Mouse (Mus musculus) forelimb bud, embryonic 11.5 days (tissue): ENCODE results near the gene Pofut1.
A peak's percentile ranks its signal among the peaks of the same experiment; 100 is the strongest.
"Not testable (repeated sequence)": the region's sequence is repeated elsewhere in the genome, so short reads cannot be mapped to it uniquely, and the experiment has no call there.

Experiments
- DNase-seq: peaks from one replicate; pipeline ENCODE4 v3.0.0-alpha.2; 2012; ENCODE audit warnings: low read depth, low spot score

Pofut1 gene

DNA sequence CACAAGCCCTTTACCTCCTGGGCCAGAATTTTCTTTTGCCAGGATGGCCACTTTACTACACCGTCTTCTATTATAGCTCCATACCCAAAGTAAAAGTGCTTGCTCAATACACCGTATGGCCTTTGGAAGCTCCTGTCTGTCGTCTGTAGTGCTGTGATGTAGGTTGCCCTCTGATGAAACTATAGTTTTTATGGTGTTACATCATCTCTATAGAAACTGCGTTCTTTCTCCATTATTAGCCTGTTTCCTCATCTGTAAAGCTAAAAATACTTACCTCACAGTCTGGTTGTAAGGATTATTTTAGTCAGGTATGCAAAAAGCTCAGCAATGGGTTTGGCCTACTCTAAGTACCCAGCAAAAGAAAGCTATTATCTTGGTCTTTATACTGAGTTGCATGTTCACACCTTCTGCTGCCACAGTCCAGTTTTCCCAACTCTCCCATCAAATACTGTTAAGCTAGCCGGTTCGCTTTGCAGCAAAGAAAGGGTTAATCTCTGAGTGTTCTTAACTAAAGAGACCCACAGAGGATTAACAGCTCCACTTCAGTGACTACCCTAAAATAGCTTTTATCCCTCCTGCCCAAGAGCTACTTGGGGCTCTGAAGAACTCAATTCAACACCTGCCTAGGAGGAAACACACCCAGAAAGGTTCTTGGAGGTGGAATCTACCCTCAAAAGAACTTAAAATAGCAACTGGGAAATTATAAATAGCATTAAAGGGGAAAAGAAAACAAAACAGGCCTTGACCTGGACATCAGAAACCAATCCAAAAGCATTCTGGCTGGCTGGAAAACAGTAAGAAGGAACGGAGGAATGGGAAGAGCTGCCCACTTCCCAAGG lies 2.1 kb upstream of the Pofut1 start:
- DNase-seq = no peak

DNA sequence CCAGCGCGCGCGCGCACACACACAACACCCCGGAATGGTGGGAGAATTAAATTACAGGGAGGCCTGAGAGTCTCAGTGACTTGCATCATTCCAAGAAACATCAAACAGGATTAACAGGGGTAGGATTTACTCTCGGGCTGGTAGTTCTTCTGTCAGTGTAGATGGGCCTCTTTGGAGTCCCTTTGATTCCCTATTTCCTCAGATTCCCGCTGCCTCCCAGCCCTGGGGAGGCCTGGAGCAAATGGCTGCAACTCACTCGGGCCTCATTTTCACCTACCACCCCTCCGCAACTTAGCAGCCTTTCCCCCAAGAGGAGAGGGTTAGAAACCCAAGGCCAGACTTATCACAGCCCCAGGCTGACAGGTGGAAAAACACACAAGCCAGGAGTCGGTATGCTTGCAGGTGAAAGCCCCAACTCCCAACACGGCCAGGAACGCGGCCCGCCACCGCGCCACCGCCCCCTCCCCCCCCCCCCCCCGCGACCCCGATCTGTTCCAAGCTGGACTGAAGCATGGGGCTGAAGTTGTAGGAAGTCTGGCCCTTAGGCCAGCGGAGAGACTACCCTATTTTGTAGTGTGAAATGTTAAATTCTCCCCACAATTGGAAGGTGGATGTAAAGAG lies 1.4 kb upstream of the Pofut1 start:
- DNase-seq = peak; percentile 10

DNA sequence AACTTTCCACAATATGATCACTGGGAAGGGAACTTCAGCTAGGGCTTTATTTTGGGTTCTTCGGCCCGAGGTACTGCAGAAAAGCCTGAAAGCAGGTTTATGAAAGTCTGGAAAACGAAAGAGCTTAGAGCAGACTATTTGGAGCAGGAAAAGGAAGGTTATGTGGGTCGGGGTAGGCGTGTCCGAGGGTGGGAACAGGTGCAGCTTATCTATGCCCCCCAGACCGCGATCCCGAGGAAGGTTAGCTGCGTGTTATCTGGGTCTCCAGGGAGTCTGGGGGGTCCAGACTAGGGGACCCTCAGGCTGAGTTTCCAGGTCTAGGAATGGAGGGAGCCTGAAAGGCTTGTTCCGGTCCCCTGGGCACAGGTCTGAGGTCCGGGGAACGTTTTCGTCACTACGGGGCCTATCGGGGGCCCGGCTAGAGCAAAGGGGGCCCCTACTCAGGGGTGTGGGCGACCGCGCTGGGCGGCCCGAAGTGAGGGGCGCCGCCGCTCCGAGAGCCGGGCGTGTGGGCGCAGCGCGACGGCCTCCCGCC lies 565 bp upstream of the Pofut1 start:
- DNase-seq = peak; percentile 17

DNA sequence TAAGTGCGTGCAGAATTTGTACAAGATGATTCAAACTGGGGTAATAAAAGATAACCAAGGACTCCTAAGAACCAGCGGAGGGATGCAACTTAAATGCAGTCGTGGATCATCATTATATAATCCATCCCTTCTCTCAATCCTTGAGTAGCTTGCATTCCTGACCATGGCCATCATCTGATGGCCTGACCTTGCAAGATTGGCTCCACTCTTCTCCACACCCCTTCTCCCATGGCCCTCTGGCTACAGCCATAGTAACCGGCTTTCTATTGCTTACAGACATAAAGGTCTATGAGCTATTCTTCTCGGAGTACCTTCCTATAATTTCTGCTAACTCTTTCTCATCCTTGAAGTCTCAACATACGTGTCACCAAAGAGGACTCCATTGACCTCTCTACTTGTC lies 823 bp downstream of the Pofut1 start:
- no peak for DNase-seq

DNA sequence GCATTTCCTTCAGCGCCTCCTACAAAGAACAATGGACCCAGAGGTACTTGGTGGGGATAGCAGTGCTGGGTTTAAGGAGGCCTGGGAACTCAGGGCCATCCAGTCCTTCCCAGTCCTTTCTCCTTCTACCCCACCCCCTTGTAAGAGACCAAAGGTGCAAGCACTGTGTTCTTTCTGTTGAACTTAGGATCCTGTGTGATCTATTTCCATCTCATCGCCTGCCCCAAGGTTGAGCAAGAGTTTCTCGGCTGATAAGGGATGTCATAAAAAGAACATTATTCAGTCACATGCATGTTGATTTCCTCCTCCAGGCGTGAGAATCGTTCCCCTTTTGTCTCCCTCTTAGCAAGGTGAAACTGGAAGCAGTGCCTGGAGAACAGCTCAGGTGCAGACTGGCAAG lies 8.4 kb downstream of the Pofut1 start:
- DNase-seq = no peak

DNA sequence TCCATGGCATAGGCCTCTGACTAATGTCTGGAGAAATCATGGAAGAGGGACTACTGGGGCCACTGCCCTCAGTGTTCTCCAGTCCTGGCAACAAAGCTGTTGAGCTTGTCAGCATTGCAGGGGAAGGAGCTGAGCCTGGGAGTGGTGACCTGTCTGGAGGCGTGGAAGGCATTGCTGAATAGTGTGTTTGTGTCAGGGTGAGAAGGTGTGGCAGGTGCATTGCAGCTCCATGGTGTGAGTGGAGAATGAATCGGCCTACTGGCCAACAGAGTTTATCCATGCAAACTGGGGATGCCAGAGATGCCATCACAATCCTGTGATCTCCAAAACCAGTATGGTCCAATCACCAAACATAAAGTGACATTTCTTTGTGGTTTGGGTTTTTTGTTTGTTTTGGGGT lies 15.3 kb downstream of the Pofut1 start:
- DNase-seq = no peak

DNA sequence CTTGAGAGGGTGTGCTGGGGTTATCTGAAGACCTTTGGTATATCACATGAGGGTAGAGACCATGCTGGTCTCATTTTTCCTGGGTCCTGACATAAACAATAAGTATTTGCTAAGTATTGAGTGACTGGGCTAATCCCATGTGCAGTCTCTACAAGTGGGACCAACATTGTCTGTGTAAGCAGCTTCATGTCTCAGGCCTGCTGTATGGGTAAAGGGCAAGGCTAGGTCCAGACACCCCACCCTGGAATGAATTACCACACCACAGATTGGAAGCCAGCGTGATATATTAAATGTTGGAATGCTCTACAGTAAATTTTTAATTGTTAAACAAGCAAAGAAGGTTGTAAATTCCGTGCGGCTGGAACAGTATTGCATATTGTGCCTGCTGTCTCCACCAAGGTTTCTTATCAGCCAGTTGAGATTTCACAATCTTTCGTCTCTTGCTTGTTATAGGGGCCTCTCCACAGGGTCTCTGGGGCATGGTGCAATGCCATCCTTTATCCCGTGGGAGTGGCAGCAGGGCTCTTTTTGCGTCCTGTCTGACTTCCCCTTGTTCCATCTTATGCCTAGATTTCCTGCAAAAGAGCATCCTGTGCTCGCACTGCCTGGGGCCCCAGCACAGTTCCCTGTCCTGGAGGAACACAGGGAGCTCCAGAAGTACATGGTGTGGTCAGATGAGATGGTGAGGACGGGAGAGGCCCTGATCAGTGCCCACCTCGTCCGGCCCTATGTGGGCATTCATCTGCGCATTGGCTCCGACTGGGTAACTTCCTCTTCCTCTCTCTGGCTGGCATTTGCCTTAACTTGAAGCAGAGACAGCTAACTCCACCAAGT lies 17.9 kb downstream of the Pofut1 start:
- DNase-seq = no peak

DNA sequence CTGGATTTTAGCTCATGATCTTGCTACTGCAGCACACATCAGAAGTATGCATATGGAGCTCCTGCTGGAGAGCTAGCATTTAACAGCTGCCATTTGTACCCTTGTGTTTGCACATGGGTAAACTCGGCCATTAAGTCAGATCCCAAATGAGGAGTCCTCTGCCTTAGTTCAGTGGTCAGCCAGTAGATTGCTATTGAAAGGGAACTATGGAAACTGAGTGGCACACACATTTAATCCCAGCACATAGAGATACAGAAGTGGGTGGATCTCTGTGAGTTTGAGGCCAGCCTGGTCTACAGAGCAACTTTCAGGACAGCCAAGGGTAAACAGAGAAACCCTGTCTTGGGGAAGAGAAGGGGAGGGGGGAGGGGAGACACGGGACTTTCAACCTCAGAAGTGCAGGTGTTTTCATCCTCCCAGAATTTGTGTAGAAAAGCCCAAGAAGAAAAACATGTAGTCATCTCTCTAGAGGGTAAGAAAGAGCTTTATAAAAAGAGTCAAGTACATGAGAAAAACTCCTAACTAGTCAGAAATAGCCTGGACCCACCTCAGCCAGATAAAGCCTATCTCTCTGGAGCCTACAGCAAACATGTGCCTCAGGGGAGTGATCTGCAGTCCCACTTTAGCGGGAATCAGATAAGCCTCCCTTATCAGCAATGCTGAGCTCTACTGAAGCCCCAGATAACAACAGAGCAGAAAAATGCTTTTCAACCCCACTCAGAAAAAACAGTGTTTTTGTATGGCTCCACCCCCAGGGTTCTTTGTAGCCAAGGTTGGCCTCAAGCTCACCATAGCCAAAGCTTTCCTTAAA lies 18.7 kb downstream of the Pofut1 start:
- no peak for DNase-seq

DNA sequence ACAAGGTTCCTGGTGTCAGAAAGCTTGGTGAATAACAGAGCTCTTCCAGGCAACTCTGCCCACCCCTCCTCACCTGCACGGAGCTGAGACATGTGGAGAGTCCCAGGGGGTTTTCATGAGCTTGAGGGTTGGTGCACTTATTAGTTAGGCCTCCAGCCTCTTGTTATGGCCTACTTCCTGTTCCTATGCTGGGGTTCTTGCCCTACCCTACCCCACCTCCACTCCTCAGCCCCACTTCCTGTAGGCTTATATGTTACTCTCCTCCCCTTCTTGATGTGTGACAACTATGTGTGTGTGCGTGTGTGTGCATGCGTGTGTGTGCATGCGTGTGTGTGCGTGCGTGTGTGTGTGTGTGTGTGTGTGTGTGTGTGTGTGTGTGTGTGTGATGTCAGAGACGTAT lies 21.7 kb downstream of the Pofut1 start:
- DNase-seq = no peak

DNA sequence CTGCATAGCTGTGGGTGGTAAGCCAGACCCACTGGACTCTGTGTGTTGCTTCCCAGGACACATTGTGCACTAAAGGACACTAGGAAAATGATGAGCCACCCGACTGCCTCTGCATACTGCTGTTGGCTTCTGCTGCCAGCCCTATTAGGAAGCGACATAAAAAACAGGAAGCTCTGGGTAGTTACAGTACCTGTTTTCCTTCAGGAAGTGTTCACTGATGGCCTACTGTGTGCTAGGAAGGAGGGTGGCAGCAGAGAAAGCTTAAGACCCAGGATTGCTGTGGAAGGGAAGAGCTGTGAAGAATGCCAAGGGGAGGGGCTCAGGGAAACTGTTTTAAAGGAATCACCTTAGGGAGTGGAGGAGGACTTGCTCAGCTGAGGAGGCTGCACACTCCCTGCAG lies 26.0 kb downstream of the Pofut1 start:
- no peak for DNase-seq

DNA sequence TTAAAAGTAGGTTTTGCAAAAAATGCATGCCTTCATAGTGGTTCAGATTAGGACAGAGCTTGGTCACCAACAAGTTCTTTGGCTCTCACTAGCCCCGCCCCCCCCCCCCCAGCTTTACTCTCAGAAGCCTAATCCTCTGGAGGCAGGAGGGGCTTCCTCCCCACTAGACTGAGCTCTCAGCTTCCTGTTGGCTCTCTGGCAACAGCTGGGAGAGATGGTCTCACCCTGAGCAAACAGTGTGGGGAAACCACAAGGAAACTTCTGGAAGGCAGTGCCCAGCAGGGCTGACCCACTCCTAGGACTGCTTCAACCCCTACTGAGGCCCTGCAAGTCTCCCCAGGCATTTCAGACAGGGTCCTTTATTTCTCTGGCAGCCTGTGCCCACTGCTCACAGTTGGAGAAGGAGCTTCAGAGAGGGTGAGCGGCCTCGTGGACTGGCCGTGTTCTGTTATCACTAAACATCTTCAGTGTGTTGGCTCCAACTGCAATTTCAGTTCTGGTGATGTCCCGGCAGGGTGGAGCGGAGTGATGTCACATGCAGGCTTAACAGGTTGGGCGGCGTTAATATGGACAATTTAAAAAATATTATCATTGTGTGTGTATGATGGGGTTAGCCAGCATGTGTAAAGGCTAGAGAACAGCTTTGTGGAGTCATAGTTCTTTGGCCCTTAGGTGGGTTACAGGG lies 29.0 kb downstream of the Pofut1 start:
- not testable (repeated sequence) for DNase-seq

DNA sequence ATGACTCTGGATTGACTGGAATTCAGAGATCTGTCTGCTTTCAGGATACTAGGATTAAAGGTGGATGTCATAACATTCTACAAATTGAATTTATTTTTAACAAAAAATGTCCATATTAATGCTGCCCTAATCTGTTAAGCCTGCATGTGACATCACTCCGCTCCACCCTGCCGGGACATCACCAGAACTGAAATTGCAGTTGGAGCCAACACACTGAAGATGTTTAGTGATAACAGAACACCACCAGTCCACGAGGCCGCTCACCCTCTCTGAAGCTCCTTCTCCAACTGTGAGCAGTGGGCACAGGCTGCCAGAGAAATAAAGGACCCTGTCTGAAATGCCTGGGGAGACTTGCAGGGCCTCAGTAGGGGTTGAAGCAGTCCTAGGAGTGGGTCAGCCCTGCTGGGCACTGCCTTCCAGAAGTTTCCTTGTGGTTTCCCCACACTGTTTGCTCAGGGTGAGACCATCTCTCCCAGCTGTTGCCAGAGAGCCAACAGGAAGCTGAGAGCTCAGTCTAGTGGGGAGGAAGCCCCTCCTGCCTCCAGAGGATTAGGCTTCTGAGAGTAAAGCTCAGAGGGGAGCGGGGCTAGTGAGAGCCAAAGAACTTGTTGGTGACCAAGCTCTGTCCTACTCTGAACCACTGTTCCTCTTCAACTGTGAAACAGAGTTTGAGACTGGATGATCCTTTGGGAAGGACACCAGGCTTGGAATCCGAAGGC lies 33.0 kb downstream of the Pofut1 start:
- not testable (repeated sequence) for DNase-seq

DNA sequence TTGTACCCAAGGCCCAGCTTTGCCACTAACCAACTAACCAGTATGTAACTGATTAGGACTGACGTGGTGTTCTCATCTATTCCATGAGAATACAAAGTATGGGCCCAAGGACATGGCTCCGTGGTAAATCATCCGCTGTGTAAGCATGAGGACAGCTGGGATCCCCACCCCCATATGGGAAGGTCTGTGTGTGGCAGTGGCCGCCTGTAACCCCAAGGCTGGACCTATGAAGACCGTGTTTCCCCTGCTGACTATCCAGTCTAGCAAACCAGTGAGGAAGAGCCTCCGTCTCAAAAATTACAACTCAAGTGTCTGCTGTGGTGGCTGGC lies 33.5 kb downstream of the Pofut1 start:
- DNase-seq = no peak

DNA sequence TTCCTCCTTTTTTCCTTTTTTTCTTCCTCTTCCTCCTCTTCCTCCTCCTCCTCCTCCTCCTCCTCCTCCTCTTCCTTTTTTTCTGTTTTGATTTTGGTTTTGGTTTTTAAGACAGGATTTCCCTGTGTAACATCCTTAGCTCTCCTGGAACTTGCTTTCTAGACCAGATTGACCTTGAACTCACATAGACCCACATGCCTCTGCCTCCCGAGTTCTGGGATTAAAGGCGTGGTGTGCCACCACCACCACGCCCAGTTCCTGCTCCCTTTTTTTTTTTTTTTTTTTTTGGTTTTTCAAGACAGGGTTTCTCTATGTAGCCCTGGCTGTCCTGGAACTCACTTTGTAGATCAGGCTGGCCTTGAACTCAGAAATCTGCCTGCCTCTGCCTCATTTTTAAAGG lies 34.2 kb downstream of the Pofut1 start:
- DNase-seq = not testable (repeated sequence)

DNA sequence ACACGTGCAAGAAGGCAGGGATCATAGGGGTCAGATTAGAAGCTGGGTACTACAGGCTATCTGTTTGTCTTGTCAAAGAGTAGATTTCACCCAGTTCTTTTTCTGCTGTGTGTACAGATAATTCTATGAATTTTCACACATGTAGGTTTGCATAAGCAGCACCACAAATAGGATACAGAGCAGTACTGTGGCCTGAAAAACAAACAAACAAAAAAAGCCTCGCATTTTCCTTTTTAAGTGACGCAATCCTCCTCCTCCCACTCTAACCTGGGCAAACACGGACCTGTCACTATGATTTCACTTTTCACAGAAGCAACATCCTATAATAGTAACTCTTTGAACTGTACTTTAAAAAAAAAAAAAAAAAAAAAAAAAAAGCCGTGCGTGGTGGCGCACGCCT lies 35.1 kb downstream of the Pofut1 start:
- DNase-seq = no peak

DNA sequence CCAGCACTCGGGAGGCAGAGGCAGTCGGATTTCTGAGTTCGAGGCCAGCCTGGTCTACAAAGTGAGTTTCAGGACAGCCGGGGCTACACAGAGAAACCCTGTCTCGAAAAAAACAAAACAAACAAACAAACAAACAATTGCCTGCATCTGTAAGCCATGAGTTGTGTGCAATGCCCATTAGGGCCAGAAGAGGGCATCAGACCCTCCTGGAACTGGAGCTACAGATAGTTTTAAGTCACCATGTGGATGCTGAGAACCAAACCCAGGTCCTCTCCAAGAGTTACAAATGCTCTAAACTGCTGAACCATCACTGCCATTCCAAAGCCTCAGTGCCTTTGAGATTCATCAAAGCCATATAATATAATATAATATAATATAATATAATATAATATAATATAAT lies 35.5 kb downstream of the Pofut1 start:
- DNase-seq = not testable (repeated sequence)

DNA sequence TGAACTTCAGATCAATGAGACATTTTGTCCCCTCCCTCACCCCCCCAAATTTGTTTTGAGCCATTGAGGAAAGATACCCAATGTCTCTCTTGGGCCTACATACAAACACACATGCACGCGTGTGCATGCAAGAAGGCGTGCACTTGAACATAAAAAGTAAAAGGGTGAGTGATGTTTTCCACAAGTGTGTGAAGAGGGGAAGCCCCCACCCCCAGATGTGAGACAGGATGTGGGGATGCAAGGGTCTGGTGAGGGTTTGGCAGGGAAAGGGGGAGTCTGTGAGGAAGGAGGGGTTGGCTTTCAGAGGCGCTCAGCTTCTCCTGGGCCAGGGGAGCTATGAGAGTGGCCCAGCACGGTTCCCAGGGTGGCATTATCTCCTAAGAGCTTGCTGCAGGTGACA lies 37.0 kb downstream of the Pofut1 start:
- DNase-seq = no peak

DNA sequence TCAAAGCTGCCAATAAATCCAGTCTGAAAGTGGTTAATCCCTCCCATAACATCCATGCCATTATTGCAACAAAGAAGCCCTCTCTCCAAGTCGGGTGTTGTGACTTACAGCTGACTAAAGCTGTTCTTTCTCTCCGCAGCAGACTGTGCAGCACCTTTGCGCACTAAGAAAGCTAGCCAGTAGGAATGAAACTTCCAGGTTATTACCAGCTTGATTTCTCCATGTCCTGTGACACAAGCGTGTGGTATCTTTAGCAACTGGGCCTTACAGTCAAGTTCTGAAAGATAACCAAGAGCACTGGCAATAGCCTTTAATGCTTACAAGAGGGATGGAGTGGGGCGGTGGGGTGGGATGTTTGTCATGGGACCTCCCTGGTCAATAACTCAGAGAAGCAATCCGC lies 42.6 kb downstream of the Pofut1 start:
- no peak for DNase-seq

DNA sequence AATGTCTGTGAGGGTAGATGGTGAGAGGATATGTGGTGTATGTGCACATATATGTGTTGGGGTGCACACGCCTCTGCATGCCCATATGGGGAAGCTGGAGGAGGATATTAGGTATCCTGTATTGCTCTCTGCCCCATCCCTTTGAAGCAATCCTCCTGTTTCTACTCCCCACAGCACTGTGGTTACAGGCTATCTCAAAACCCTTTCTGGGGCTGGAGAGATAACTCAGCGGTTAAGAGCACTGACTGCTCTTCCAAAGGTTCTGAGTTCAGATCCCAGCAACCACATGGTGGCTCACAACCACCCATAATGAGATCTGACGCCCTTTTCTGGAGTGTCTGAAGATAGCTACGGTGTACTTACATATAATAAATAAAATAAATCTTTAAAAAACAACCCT lies 45.2 kb downstream of the Pofut1 start:
- no peak for DNase-seq

DNA sequence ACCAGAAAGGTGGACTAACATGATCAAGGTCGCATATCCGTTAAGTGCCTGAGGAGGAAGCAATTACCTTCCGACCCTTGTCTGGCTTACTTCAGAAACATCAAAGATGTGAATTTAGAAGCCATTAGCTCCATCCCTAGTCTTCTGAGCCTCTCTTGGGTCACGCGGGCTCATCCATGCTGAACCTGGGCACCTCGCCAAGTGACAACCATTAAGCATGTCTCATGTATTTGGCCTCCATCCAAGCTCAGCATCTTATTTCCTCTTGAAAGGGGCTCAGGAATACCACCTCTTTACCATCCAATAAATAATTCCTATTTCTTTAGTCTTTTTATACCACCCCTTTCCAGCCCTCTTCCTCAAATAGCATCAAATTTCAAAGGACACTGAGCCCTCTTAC lies 46.5 kb downstream of the Pofut1 start:
- DNase-seq = no peak
